Mouse (Mus musculus): ENCODE results near the gene Tbl2. TPM values are rescaled to one million over a fixed set of nuclear protein-coding genes. Genes with fewer than 3 reads are reported as not detected.

Gene Tbl2
- polyA plus RNA-seq, 2 experiments, result 23.2 to 29.8 TPM

DNA sequence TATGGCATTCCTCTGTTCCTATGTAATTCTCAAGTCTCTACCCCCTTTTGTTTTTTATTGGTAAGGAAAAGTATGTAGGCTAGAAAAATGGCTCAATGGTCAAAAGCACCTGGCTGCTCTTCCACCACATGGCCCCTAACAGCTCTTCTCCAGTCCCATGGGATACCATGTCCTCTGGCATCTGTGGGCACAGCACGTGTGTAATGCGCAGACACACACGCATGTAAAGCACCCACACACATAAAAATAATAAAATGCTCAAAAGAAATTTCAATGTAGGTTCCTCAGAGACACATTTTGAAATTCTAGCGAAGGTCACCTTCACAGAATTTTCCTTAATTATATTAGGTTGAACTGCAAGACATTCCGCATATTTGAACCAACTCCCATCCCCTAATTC, 20.0 kb downstream of the Tbl2 start:
- Histone ChIP-seq H3K36me3 (ENCODE audit: control insufficient read depth, insufficient read depth, low read length) (peaks cover 32% of the 10 kb centered on the region), H3K4me1 (ENCODE audit: control insufficient read depth, insufficient read depth, low read length) (peaks cover 10% of the 10 kb centered on the region), H3K4me2 (replicated peaks; ENCODE audit: low read depth, low read length, severe bottlenecking) (peak overlapping the region; percentile 89), H3K27ac (replicated peaks; ENCODE audit: low read depth, low read length) (peak overlapping the region; percentile 99; the same call in 1 of the 2 replicates), H3K4me3 (replicated peaks; ENCODE audit: low read length) (peak overlapping the region; percentile 66), H3K27me3 (ENCODE audit: control insufficient read depth, insufficient read depth, low read length) (no peaks in the 10 kb centered on the region), H3K9ac (ENCODE audit: low read depth, low read length, severe bottlenecking) (peak overlapping the region; percentile 70), H3K9me3 (ENCODE audit: control insufficient read depth, low read length) (no peaks in the 10 kb centered on the region)
- DNase-seq (ENCODE audit: low spot score), result no peak
- WGBS, result 87% methylated on average over 5 of the region's 5 CpGs
- no peak for TF ChIP-seq POLR2A (IDR thresholded peaks at IDR 0.05; ENCODE audit: borderline replicate concordance, extremely low read depth, insufficient read depth, insufficient read length)
- no peak for ATAC-seq (ENCODE audit: low FRiP score, low read depth)

DNA sequence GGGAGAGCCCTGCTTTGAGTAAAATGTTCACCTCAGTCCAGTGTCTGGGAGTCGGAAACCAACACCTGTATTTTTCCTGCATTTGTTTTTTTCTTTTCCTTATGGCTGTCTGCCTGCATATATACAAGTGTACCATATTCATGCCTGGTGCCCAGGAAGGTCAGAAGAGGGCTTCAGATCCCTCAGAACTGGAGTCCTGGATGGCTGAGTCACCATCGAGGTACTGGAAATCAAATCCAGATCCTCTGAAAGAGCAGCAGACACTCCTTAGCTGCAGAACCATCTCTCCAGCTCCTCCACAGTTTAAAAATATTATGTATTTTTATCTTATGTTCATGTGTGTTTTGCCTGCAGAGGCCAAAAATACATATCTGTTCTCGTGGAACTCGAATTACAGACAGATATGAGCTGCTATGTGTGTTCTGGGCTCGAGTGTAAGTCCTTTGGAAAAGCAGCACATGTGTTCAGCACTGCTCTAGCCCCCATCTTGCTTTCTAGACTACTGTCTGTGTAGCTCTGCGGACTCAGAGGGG, 22.3 kb downstream of the Tbl2 start:
- WGBS, result 88% methylated on average over 6 of the region's 6 CpGs
- H3K36me3 ChIP-seq (ENCODE audit: control insufficient read depth, insufficient read depth, low read length), result peaks cover 50% of the 10 kb centered on the region
- H3K4me3 ChIP-seq (replicated peaks; ENCODE audit: low read length), result no peak overlapping the region
- DNase-seq (ENCODE audit: low spot score) (no peak), ATAC-seq (ENCODE audit: low FRiP score, low read depth) (no peak)
- H3K27ac ChIP-seq (replicated peaks; ENCODE audit: low read depth, low read length), result no peak overlapping the region
- H3K27me3 ChIP-seq (ENCODE audit: control insufficient read depth, insufficient read depth, low read length), result no peaks in the 10 kb centered on the region
- no peak overlapping the region for H3K9ac ChIP-seq (ENCODE audit: low read depth, low read length, severe bottlenecking)
- H3K9me3 ChIP-seq (ENCODE audit: control insufficient read depth, low read length), result no peaks in the 10 kb centered on the region
- H3K4me2 ChIP-seq (replicated peaks; ENCODE audit: low read depth, low read length, severe bottlenecking), result no peak overlapping the region
- H3K4me1 ChIP-seq (ENCODE audit: control insufficient read depth, insufficient read depth, low read length), result peaks cover 10% of the 10 kb centered on the region
- no peak for TF ChIP-seq POLR2A (IDR thresholded peaks at IDR 0.05; ENCODE audit: borderline replicate concordance, extremely low read depth, insufficient read depth, insufficient read length)

- no peak overlapping the region for H3K4me2 ChIP-seq (replicated peaks; ENCODE audit: low read depth, low read length, severe bottlenecking)
- peaks cover 7% of the 10 kb centered on the region for H3K4me1 ChIP-seq (ENCODE audit: control insufficient read depth, insufficient read depth, low read length)
- TF ChIP-seq POLR2A (IDR thresholded peaks at IDR 0.05; ENCODE audit: borderline replicate concordance, extremely low read depth, insufficient read depth, insufficient read length), result no peak
Measured at GRCm38 (mm10) chr5:135172986-135173385, 23.5 kb downstream of the Tbl2 start.

DNA sequence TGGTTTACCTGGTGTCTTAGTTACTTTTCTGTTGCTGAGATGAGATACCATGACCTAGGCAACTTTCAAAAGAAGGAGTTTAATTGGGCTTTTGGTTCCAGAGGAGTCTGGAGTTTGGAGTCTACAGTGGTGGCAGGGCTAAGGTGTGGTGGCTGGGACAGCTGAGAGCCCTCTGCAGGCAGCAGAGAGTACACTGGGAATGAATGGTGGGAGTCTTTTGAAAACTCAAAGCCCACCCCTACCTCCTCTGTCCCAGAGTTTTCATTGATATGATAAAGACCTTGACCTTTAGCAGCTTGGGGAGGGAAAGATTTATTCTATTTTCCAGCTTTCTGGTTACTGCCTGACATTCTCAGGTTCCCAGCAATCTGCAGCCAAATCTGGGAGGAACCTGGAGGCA, 25.6 kb downstream of the Tbl2 start:
- Histone ChIP-seq H3K9me3 (ENCODE audit: control insufficient read depth, low read length) (no peaks in the 10 kb centered on the region), H3K27me3 (ENCODE audit: control insufficient read depth, insufficient read depth, low read length) (no peaks in the 10 kb centered on the region), H3K36me3 (ENCODE audit: control insufficient read depth, insufficient read depth, low read length) (peaks cover 81% of the 10 kb centered on the region), H3K4me3 (replicated peaks; ENCODE audit: low read length) (no peak overlapping the region), H3K27ac (replicated peaks; ENCODE audit: low read depth, low read length) (no peak overlapping the region), H3K9ac (ENCODE audit: low read depth, low read length, severe bottlenecking) (no peak overlapping the region), H3K4me1 (ENCODE audit: control insufficient read depth, insufficient read depth, low read length) (no peaks in the 10 kb centered on the region), H3K4me2 (replicated peaks; ENCODE audit: low read depth, low read length, severe bottlenecking) (no peak overlapping the region)
- DNase-seq (ENCODE audit: low spot score) (no peak), ATAC-seq (ENCODE audit: low FRiP score, low read depth) (no peak)
- no peak for TF ChIP-seq POLR2A (IDR thresholded peaks at IDR 0.05; ENCODE audit: borderline replicate concordance, extremely low read depth, insufficient read depth, insufficient read length)

More at GRCm38 (mm10) chr5:135172986-135173385, 23.5 kb downstream of the Tbl2 start:
- 93% methylated on average over 5 of the region's 5 CpGs for WGBS
- no peak overlapping the region for H3K4me3 ChIP-seq (replicated peaks; ENCODE audit: low read length)
- H3K9ac ChIP-seq (ENCODE audit: low read depth, low read length, severe bottlenecking), result no peak overlapping the region
- ATAC-seq (ENCODE audit: low FRiP score, low read depth) (no peak), DNase-seq (ENCODE audit: low spot score) (no peak)
- peaks cover 62% of the 10 kb centered on the region for H3K36me3 ChIP-seq (ENCODE audit: control insufficient read depth, insufficient read depth, low read length)
- no peaks in the 10 kb centered on the region for H3K27me3 ChIP-seq (ENCODE audit: control insufficient read depth, insufficient read depth, low read length)
- no peaks in the 10 kb centered on the region for H3K9me3 ChIP-seq (ENCODE audit: control insufficient read depth, low read length)
- no peak overlapping the region for H3K27ac ChIP-seq (replicated peaks; ENCODE audit: low read depth, low read length)

DNA sequence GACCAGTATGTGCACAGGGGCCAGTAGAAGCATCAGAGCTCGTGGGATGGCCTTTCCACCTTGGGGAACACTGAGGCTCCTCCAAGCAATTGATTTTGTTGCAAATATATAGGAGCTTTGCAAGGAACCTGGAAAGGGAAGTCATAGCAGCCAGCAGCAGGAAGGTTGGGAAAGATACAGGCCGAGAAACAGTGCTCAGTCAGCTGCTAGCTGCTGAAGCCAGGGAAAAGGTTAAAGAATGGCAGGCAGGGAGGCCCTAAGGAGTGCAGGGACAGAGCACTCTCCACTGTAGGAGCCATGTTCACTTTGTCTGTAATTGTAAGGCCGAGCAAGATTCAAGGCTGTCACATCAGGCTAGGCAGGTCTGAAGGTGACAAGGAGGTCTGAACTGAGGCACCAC, 29.1 kb downstream of the Tbl2 start:
- Histone ChIP-seq H3K4me3 (replicated peaks; ENCODE audit: low read length) (no peak overlapping the region), H3K4me2 (replicated peaks; ENCODE audit: low read depth, low read length, severe bottlenecking) (no peak overlapping the region), H3K9ac (ENCODE audit: low read depth, low read length, severe bottlenecking) (no peak overlapping the region), H3K27me3 (ENCODE audit: control insufficient read depth, insufficient read depth, low read length) (no peaks in the 10 kb centered on the region), H3K27ac (replicated peaks; ENCODE audit: low read depth, low read length) (no peak overlapping the region), H3K36me3 (ENCODE audit: control insufficient read depth, insufficient read depth, low read length) (peaks cover 86% of the 10 kb centered on the region), H3K9me3 (ENCODE audit: control insufficient read depth, low read length) (no peaks in the 10 kb centered on the region), H3K4me1 (ENCODE audit: control insufficient read depth, insufficient read depth, low read length) (no peaks in the 10 kb centered on the region)
- no peak for ATAC-seq (ENCODE audit: low FRiP score, low read depth)
- WGBS, result 77% methylated on average over 3 of the region's 3 CpGs
- no peak for DNase-seq (ENCODE audit: low spot score)
- no peak for TF ChIP-seq POLR2A (IDR thresholded peaks at IDR 0.05; ENCODE audit: borderline replicate concordance, extremely low read depth, insufficient read depth, insufficient read length)

- 94% methylated on average over 4 of the region's 4 CpGs for WGBS
- no peak for ATAC-seq (ENCODE audit: low FRiP score, low read depth)
- Histone ChIP-seq H3K36me3 (ENCODE audit: control insufficient read depth, insufficient read depth, low read length) (peaks cover 81% of the 10 kb centered on the region), H3K4me2 (replicated peaks; ENCODE audit: low read depth, low read length, severe bottlenecking) (no peak overlapping the region), H3K9me3 (ENCODE audit: control insufficient read depth, low read length) (no peaks in the 10 kb centered on the region), H3K9ac (ENCODE audit: low read depth, low read length, severe bottlenecking) (no peak overlapping the region), H3K4me1 (ENCODE audit: control insufficient read depth, insufficient read depth, low read length) (no peaks in the 10 kb centered on the region), H3K4me3 (replicated peaks; ENCODE audit: low read length) (no peak overlapping the region), H3K27ac (replicated peaks; ENCODE audit: low read depth, low read length) (no peak overlapping the region), H3K27me3 (ENCODE audit: control insufficient read depth, insufficient read depth, low read length) (no peaks in the 10 kb centered on the region)
- TF ChIP-seq POLR2A (IDR thresholded peaks at IDR 0.05; ENCODE audit: borderline replicate concordance, extremely low read depth, insufficient read depth, insufficient read length), result no peak
- DNase-seq (ENCODE audit: low spot score), result no peak
Measured at GRCm38 (mm10) chr5:135178996-135179395, 29.5 kb downstream of the Tbl2 start.

All from limb, embryonic 14.5 days (tissue).